Mouse (Mus musculus) hindbrain, embryonic 14.5 days (tissue): ENCODE measurements around the gene Phf19. TPM values are rescaled to one million over a fixed set of nuclear protein-coding genes. Genes with fewer than 3 reads are reported as not detected.

Source experiments
- ATAC-seq: fragments of 200-750 bp; cut with Nextera tagmentation; 2 replicates; pipeline ENCODE4 v1.8.0; 2017; ENCODE audit warnings: moderate number of reproducible peaks, mild to moderate bottlenecking, moderate TSS enrichment, moderate library complexity; ENCODE audit not compliant: low FRiP score
- DNase-seq: peaks from one replicate; pipeline ENCODE4 v3.0.0-alpha.2; 2015; ENCODE audit warnings: low spot score
- H3K27ac ChIP-seq: fragments of 300-500 bp; sonication (generic); 2 replicates; pipeline ENCODE4 v1.5.1; 2014; ENCODE audit warnings: mild to moderate bottlenecking, moderate library complexity
- H3K27me3 ChIP-seq: fragments of 300-500 bp; sonication (generic); 2 replicates; pipeline ENCODE4 v1.6.1; 2014; ENCODE audit warnings: mild to moderate bottlenecking, low read length, mixed read lengths; ENCODE audit not compliant: control insufficient read depth, insufficient read depth
- H3K36me3 ChIP-seq: fragments of 300-500 bp; sonication (generic); replicated peaks from 2 replicates; pipeline ENCODE4 v1.6.1; 2014; ENCODE audit not compliant: control insufficient read depth, insufficient read depth
- H3K4me1 ChIP-seq: fragments of 300-500 bp; sonication (generic); replicated peaks from 2 replicates; pipeline ENCODE4 v1.6.1; 2014; ENCODE audit warnings: antibody characterized with exemption, low read length, mixed read lengths; ENCODE audit not compliant: control insufficient read depth, insufficient read depth
- H3K4me2 ChIP-seq: fragments of 300-500 bp; sonication (generic); replicated peaks from 2 replicates; pipeline ENCODE4 v1.6.1; 2014; ENCODE audit warnings: mild to moderate bottlenecking, moderate library complexity
- H3K4me3 ChIP-seq: fragments of 300-500 bp; sonication (generic); replicated peaks from 2 replicates; pipeline ENCODE4 v1.5.1; 2014; ENCODE audit warnings: mild to moderate bottlenecking, low read length
- H3K9ac ChIP-seq: fragments of 300-500 bp; sonication (generic); 2 replicates; pipeline ENCODE4 v1.6.1; 2014
- H3K9me3 ChIP-seq: fragments of 300-500 bp; sonication (generic); 2 replicates; pipeline ENCODE4 v1.6.1; 2016; ENCODE audit warnings: low read length; ENCODE audit not compliant: control insufficient read depth
- WGBS: fragments of 180-500 bp; shearing (Covaris S2); extraction: QIAGEN DNeasy Blood & Tissue Kit; methylation state at CpG from one replicate; pipeline ENCODE4 v1.1.7; 2014; 5-methylcytosine and 5-hydroxymethylcytosine counted together
- polyA plus RNA-seq: library from polyadenylated mRNA; unstranded; fragments of >200 nt; fragmentation: Nextera tagmentation; extraction: Ambion mirVana; gene quantifications from 2 replicates; pipeline ENCODE4 v1.2.1, GENCODE M21; 2014

Gene Phf19
- polyA plus RNA-seq, result 1.8 and 4.1 TPM in 2 replicates

GRCm38 (mm10) chr2:34913218-34914068 is at the start of gene Phf19:
Gene Phf19 (minus strand): TSS chr2:34914026.
- under 1% methylated on average over 61 of the region's 64 CpGs for WGBS
- Histone ChIP-seq H3K4me3 (peak within 1 kb of the TSS; percentile 50), H3K4me1 (0 out of 2 replicates have a peak, but pooled peaks cover 6% of the 10 kb centered on the region), H3K9ac (peak within 1 kb of the TSS; percentile 60), H3K36me3 (no peaks in the 10 kb centered on the region), H3K9me3 (no peaks in the 10 kb centered on the region), H3K4me2 (peak within 1 kb of the TSS; percentile 95), H3K27me3 (peaks cover 21% of the 10 kb centered on the region), H3K27ac (no peak within 1 kb of the TSS)
- ATAC-seq (peak; percentile 39; the same call in 1 of the 2 replicates), DNase-seq (no peak)

DNA sequence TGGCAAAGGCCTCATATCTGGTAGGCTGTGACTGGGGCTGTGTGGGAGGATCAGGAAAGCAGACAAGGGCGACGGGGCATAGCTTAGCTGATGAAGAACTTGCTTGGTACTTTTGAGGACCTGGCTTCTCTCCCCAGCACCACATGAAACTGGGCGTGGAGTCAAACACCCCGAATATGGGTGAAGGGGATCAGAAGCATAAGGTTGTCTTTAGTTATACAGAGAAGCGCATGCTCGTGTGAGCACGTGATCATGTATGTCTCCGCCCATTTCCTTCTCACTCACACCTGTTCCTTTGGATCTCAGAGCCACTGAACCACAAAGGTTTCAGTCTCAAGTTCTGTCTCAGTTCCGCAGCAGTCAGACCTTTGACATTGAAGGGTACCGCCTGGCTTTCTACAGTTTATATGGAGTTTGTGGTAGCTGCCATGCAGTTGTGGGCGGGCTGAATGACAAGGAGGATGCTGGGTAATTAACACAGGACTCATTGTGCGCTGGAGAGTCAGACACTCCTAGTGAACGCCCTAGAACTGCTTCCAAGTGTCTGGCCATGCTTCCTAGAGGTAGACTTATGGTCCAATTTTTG is 49.6 kb upstream of the Phf19 start:
- no peaks in the 10 kb centered on the region for H3K27me3 ChIP-seq
- no peak for ATAC-seq
- H3K4me1 ChIP-seq, result no peaks in the 10 kb centered on the region

DNA sequence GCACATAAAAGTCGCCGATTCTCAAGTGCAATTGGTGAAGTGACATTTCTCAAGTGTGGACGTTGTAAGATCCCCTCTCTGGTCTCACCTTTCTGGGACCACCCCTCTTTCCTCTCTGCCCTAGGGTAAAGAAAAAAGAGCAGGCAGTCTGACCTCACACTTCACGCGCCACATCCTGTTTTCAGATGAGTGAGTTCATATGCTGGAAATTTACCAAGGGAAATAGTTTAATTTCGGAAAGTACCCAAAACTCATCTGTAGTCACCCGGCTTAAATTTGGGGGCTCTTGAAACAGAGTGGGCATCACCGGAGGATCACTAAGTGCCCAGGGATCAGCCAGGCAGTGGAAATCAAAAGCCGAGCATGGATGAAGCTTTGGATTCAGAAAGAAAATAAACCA is 49.1 kb upstream of the Phf19 start:
- Histone ChIP-seq H3K4me1 (no peaks in the 10 kb centered on the region), H3K9ac (no peak overlapping the region), H3K4me3 (no peak overlapping the region), H3K27ac (no peak overlapping the region), H3K27me3 (no peaks in the 10 kb centered on the region), H3K9me3 (no peaks in the 10 kb centered on the region), H3K36me3 (no peaks in the 10 kb centered on the region), H3K4me2 (no peak overlapping the region)
- ATAC-seq, result no peak
- WGBS, result 88% methylated on average over 9 of the region's 9 CpGs
- DNase-seq, result no peak

More for the DNA sequence above, 49.6 kb upstream of the Phf19 start:
- no peaks in the 10 kb centered on the region for H3K9me3 ChIP-seq
- H3K27ac ChIP-seq, result no peak overlapping the region
- WGBS, result 86% methylated on average over 13 of the region's 13 CpGs
- H3K4me2 ChIP-seq, result no peak overlapping the region
- no peak overlapping the region for H3K9ac ChIP-seq
- no peak for DNase-seq
- H3K4me3 ChIP-seq, result no peak overlapping the region
- no peaks in the 10 kb centered on the region for H3K36me3 ChIP-seq

DNA sequence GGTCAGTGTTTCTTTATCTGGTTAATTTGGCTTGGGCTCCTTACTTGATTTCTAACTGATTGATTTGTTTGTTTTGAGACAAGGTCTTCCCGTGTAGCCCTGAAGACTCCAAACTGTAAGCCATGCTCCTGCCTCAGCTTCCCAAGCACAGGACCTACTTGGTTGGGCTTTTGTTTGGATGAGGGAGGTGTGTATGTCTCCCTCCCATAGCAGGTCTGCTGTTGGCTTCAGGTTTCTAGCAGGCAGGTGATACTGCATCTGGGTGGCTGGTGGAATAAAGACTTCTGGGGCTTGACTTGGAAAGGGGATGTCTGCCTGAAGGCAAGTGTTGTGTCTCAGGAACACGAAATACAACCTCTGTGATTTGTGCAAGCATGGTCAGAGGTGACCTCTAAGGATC is 48.4 kb upstream of the Phf19 start:
- Histone ChIP-seq H3K9me3 (no peaks in the 10 kb centered on the region), H3K4me3 (no peak overlapping the region), H3K27ac (no peak overlapping the region), H3K36me3 (no peaks in the 10 kb centered on the region), H3K4me1 (no peaks in the 10 kb centered on the region), H3K27me3 (no peaks in the 10 kb centered on the region), H3K4me2 (no peak overlapping the region), H3K9ac (no peak overlapping the region)
- 68% methylated on average over 2 of the region's 2 CpGs for WGBS
- no peak for DNase-seq
- no peak for ATAC-seq

GRCm38 (mm10) chr2:34961481-34962036 is 47.7 kb upstream of the Phf19 start, which contains the start of gene Traf1:
Gene Traf1 (minus strand): TSS chr2:34961772.
- no peaks in the 10 kb centered on the region for H3K27me3 ChIP-seq
- H3K4me2 ChIP-seq, result peak within 1 kb of the TSS; percentile 39
- no peaks in the 10 kb centered on the region for H3K4me1 ChIP-seq
- H3K27ac ChIP-seq, result no peak within 1 kb of the TSS
- no peak for ATAC-seq
- 24% methylated on average over 20 of the region's 20 CpGs for WGBS
- H3K36me3 ChIP-seq, result no peaks in the 10 kb centered on the region
- peak within 1 kb of the TSS; percentile 28; the same call in 1 of the 2 replicates for H3K9ac ChIP-seq
- peak within 1 kb of the TSS; percentile 11; the same call in 1 of the 2 replicates for H3K4me3 ChIP-seq
- H3K9me3 ChIP-seq, result no peaks in the 10 kb centered on the region
- no peak for DNase-seq

DNA sequence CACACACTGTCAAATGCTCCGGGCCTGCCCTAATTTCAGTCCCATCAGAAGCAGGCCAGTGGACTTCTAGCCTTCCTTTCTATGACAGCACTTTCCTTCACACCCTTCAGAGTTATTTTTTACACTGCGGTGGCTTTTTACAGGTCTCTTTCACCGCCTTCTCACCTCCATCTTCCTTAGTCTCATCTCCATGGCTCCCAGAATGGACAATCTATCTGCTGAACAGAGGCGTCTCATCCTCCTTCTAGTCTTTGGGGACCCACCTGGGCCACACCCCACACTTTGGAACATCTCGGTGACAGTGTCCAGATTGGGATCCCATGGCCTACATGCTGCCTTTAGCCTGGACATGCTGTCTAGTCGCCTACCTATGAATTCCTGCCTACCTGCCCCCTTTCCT is 47.1 kb upstream of the Phf19 start:
- no peak for ATAC-seq
- WGBS, result 78% methylated on average over 6 of the region's 6 CpGs

DNA sequence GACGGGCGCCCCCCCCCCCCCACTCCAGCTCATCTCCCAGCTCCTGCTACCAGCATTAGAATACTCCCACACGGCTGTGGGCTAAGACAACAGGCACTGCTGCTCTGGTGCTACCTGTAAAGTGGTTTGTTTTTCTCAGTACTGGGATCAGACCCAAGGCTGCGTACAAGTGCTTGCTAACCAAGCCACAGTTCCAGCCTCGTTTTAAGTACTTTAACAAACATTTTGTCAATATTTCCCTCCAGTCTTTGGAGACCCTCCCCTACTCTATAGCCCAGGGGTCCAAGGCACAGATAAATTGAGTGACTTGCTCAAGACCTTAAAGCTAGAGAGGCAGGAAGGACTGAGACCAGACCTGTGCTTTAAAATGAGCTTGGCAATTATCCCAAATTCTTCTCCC is 46.6 kb upstream of the Phf19 start:
- no peak for DNase-seq
- ATAC-seq, result no peak
- 72% methylated on average over 4 of the region's 5 CpGs for WGBS

More for the DNA sequence above, 47.1 kb upstream of the Phf19 start:
- Histone ChIP-seq H3K4me1 (no peaks in the 10 kb centered on the region), H3K9ac (0 out of 2 replicates have a peak overlapping the region, but pooled peaks have one; percentile 28), H3K4me3 (peak overlapping the region; percentile 11; the same call in 1 of the 2 replicates), H3K4me2 (peak overlapping the region; percentile 39), H3K36me3 (no peaks in the 10 kb centered on the region), H3K27me3 (no peaks in the 10 kb centered on the region), H3K9me3 (no peaks in the 10 kb centered on the region), H3K27ac (no peak overlapping the region)
- no peak for DNase-seq

DNA sequence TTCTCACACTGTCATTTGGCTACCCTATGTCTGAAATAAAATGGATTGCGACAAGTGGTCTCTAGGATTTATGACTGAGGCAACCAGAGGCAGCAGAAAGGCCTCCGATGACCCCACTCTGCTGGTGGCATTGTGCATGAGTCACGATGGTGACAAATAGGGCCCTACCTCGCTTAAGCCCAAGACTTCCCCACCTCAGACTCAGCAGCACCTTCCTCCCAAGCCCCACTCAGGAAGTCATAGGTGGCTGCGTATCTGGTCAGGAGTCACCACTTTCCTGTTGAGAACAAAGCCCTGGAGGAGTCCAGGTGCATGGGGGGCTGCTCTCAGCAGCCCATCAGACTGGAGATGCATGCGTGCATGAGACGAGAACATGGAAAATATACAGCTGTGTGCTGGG is 44.8 kb upstream of the Phf19 start:
- DNase-seq (no peak), ATAC-seq (no peak)
- Histone ChIP-seq H3K4me2 (no peak overlapping the region), H3K36me3 (no peaks in the 10 kb centered on the region), H3K4me3 (no peak overlapping the region), H3K9ac (no peak overlapping the region), H3K4me1 (no peaks in the 10 kb centered on the region), H3K27me3 (no peaks in the 10 kb centered on the region), H3K27ac (no peak overlapping the region), H3K9me3 (no peaks in the 10 kb centered on the region)
- WGBS, result 89% methylated on average over 7 of the region's 7 CpGs

More for the DNA sequence above, 46.6 kb upstream of the Phf19 start:
- H3K36me3 ChIP-seq, result no peaks in the 10 kb centered on the region
- no peaks in the 10 kb centered on the region for H3K27me3 ChIP-seq
- no peak overlapping the region for H3K27ac ChIP-seq
- no peak overlapping the region for H3K9ac ChIP-seq
- no peak overlapping the region for H3K4me2 ChIP-seq
- H3K9me3 ChIP-seq, result no peaks in the 10 kb centered on the region
- H3K4me1 ChIP-seq, result no peaks in the 10 kb centered on the region
- no peak overlapping the region for H3K4me3 ChIP-seq

GRCm38 (mm10) chr2:34958036-34958435 is 44.2 kb upstream of the Phf19 start:
- no peaks in the 10 kb centered on the region for H3K9me3 ChIP-seq
- H3K27me3 ChIP-seq, result no peaks in the 10 kb centered on the region
- H3K4me2 ChIP-seq, result no peak overlapping the region
- DNase-seq (no peak), ATAC-seq (no peak)
- 82% methylated on average over 7 of the region's 7 CpGs for WGBS
- H3K4me3 ChIP-seq, result no peak overlapping the region
- no peaks in the 10 kb centered on the region for H3K36me3 ChIP-seq
- H3K9ac ChIP-seq, result no peak overlapping the region
- no peaks in the 10 kb centered on the region for H3K4me1 ChIP-seq
- H3K27ac ChIP-seq, result no peak overlapping the region
